Mouse (Mus musculus): Measurements from ENCODE around the gene Prmt9.

Gene Prmt9

DNA sequence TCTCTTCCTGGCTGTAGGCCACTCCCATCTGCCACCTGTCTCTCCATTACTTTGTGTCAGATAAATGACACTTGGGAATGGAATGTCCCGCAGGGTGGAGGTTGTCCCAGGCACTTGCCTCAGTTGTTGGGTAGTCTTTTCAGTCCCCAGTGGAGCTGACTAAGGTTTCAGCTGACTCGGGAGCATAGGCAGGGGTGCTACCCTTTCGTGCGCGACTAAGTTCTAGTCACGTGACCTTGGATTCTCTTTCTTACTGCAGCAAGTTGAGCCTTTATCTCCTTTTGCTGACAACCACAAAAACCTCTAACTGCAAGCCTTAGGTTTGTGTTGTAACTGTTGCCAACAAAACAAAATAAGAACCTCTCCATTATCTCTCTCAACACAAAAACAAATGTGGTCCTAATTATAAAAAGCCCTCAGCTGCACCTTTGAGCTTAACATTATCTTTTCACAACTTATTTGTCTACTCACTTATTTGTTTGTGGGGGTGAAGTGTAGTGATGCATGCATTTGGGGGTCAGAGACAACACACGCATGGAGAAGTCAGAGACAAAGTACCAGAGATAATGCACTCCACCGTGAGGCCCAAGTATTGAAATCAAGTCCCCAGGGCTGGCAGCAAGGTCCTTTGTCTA, 14.7 kb upstream of the Prmt9 start:
- no peak for DNase-seq (ENCODE audit: low read depth, low spot score)

DNA sequence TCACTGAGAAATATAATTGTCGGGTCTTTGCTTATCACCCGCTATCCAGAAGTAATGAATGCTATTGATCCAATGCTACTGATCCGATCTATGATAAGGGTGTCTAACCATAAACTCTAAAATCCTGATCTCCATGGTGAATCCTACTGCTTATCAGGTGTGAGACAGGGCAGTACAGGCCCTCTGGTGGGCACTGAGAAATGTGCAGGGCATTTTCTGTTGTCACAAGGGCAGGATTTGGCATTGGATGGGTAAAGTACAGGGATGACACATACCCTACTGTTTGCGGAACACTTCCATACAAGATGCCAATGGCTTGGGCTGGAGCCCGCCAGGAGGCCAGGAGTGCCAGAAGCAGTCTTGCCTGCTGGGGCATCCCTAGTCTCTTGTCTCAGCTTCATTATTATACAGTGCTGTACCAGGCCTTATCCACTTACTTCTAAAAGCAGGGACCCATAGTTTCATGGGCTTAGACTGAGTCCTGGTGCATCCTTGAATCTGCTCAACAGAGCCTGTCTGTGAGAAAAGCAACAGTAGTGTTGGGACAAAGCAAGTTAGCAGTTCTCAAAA, 14.1 kb upstream of the Prmt9 start:
- no peak for DNase-seq (ENCODE audit: low read depth, low spot score)

DNA sequence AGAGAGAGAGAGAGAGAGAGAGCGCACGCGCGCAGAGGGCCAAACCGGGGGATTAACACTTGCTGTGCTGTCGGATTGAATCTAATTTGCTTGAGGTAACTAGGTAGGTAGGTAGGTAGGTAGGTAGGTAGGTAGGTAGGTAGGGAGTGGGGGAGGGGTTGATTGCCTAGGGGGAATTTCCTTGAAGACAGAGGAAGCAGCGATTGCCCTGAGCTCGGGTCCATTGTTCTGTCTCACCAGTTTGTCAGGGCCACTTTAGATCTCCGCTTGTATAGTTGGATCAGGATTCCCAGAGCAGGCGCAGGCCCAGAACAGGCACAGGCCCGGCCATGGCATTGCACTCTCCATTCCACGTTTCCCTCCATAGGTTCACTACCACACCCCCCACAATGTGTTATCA, 12.4 kb upstream of the Prmt9 start:
- DNase-seq (ENCODE audit: low read depth, low spot score), result no peak

DNA sequence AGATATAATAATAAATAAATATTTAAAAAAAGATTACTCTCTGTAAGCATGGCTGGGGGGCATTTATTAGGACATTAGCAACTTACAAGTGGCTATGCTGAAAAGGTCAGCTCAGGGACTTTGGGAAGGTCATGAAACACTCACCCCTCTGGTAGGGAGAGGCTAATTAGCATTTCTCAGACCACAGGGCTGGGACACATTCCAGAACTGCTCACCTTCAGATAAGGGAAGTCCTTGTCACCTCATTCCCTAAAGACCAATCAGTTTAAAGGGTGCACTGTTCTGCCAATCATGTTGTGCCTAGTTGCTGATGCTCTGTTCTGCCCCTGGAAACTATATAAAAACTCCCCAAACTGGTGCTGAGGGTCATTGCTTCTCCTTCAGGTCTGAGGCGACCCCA, 10.9 kb upstream of the Prmt9 start:
- no peak for DNase-seq (ENCODE audit: low read depth, low spot score)

DNA sequence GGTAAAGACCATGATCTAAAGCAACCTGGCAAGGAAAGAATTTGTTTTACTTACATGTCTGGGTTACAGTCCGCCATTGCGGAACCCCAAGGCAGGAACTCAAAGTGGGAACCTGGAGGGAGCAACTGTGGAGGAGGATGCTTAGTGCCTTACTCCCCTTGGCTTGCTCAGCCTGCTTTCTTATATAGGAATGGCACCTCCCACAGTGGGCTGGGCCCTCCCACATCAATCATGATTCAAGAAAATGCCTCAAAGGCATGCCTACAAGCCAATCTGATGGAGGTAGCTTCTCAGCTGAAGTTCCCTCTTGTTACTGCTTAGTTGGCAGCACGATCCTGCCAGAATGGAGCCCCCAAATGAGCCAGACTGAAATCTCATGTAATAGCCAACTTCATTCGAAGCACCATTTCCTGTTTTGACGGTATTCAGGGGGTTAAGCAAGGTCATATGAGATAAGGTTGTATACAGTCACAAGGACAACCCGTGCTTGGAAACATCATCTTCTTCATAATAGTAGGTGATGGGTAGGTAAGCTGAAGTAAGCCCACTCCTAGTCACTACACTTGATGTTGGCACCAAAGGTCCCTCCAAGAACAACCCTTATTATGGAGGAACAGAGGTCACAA, 5.9 kb upstream of the Prmt9 start:
- DNase-seq (ENCODE audit: low read depth, low spot score), result no peak

DNA sequence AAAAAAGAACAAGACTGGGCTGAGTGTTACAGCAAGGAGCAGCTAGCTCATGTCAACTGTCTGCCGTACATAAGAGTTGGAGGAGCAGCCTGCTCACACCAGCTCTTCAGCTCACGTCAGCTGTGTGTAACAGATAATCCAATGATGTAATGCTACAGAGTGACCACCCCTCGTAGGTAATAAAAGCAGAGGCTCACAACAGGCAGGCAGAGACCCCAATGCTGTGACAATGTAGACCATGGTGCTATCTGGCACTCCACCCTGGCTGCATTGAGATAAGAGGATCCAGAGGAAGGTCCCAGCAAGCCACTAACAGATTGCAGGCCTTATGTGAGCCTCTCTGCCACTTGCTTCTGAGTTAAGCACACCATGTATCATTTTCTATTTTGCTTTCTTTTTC, 4.8 kb upstream of the Prmt9 start:
- no peak for DNase-seq (ENCODE audit: low read depth, low spot score)

DNA sequence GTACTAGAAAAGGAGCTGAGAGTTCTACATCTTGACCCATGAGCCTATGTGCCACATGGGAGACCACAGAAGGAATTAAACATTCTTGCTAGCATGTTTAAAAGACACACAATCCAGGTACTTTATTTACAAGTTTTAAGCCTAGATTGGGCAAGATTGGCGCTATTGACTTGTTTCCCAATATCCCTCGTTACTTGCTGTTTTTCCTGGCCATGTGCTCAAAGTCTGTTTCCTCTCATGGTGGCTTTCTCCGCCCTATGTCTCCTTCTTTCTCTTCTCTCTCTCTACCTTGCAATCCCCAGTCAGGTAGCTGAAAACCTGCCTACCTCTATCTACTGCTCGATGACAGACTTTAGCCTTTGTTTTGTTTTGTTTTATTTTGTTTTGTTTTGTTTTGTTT, 3.6 kb upstream of the Prmt9 start:
- no peak for DNase-seq (ENCODE audit: low read depth, low spot score)

DNA sequence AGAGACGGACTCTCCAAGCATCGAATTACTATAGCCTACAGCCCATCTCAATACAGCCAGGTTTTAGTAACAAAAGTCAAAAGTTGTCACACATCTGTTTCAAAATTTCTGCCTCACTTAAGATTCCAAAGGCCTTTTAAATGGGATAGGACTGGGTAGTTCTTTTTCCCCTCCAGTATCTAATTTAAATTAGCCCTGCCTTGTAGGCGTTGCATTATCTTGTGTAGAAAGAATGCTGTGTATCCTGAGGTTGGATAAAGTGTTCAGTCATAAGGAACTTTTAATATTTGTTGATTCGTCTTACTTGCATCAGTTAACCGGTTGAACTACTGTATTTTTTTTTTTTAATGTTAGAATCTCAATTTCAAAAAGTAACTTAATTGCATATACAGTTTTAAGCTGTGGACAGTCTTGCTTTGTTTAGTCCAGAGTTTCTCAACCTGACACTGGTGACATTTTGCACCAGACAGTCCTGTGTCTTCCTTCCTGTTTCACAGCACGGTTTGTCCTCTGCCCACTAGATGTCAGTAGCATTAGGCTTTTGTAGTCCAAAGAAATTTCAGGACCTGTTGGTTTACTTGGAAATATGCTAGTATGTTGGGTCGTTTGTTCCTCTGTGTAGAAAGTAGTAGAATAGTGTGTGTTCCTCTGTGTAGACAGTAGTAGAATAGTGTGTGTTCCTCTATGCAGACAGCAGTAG, 834 bp downstream of the Prmt9 start:
- DNase-seq (ENCODE audit: low read depth, low spot score), result peak; percentile 10

DNA sequence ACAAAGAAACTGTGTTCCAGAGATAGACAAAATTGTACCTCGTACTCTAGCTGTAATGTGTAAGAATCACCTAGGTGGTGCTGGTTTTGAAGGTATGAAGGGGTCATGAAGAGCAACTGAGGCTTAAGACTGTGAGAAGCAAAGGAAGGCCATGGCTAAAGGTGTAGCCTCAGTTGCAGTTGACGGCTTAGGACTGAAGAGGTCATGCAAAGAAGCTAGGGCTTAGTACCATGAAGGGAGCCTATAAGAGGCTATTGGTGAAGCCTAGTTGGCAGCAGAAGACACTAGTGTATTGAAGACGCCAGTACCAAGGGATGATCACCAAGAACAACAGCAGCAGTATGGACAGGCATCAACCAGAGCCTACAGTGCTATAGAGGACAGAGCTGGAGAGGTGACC, 3.3 kb downstream of the Prmt9 start:
- no peak for DNase-seq (ENCODE audit: low read depth, low spot score)

DNA sequence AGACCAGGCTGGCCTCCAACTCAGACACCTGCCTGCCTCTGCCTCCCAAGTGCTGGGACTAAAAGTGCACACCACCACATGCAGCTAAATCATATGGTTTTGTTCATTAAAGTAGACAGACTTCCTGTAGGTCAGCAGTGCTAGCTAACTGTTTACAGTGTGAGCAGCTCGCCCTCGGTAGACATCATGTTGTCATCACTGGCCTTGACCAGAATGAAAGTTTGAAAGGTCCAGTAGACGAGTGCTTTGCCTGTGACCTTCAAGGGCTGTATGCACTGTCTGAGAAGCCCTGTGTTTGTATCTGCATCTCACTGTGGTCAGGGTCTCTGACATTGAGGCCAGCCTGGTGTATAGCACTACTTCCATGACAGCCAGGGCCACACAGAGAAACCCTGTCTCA, 12.2 kb downstream of the Prmt9 start:
- no peak for DNase-seq (ENCODE audit: low read depth, low spot score)

DNA sequence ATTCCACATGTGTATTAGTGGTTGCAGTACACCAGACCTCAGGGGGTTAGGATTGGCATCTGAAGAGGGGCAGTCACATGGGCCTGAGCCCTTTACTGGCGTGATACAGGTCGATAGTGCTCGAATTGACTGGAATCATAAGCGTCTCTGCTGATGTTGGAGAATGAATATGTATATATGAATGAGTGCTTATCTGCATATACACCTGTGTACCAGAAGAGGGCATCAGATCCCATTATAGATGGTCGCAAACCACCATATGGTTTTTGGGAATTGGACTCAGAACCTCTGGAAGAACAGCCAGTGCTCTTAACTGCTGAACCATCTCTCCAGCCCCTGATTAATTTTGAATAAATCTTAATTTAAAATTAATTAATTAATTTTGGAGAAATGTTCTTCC, 25.0 kb downstream of the Prmt9 start:
- DNase-seq (ENCODE audit: low read depth, low spot score), result no peak

DNA sequence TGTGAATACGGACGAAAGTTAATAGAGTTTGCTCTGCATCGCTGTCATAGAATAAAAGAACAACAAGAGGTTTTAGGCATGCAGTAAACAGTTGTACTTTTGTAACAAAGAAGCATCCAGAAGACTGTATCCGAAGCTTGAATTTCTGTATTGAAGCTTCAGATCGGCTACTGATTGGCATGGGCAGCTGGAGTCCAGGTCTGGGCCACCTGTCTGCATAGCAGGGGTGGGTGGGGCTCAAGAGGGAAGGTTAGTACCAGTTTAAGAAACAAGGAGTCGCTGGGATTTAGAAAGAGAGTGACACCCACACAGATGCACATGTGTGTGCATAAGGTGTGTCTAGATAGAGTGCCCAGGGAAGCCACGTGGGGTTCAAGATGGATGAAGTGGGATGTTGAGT, 28.5 kb downstream of the Prmt9 start:
- DNase-seq (ENCODE audit: low read depth, low spot score), result no peak

DNA sequence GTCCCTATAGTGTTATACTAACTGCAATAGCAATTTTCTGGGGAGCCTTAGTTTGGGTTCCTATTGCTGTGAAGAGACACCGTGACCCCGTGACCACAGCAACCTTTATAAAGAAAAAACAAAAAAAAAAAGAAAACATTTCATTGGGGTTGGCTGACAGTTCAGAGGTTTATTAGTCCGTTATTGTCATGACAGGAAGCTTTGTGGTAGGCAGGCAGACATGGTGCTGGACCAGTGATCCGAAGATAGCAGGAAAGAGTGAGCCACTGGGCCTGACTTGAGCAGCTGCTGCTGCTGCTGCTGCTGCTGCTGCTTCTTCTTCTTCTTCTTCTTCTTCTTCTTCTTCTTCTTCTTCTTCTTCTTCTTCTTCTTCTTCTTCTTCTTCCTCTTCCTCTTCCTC, 35.0 kb downstream of the Prmt9 start:
- no peak for DNase-seq (ENCODE audit: low read depth, low spot score)

DNA sequence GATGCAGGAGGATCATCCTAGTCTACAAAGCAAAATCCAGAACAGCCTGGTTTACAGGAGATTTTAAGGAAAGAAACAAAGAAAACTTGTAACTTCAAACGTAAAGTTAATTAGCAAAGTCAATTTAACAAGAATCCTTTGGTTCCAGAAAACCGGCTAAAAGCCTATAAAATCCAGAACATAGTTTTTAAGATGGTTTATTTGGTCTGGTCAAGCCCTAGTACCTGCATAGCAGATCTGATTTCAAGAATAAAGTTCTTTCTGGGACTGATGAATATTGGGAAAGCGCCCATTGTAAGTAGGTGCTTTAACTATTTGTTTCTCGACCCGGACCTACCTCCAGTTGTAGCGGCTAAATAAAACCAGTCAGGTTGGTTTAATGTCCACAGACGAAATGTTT, 60.4 kb downstream of the Prmt9 start:
- DNase-seq (ENCODE audit: low read depth, low spot score), result no peak

DNA sequence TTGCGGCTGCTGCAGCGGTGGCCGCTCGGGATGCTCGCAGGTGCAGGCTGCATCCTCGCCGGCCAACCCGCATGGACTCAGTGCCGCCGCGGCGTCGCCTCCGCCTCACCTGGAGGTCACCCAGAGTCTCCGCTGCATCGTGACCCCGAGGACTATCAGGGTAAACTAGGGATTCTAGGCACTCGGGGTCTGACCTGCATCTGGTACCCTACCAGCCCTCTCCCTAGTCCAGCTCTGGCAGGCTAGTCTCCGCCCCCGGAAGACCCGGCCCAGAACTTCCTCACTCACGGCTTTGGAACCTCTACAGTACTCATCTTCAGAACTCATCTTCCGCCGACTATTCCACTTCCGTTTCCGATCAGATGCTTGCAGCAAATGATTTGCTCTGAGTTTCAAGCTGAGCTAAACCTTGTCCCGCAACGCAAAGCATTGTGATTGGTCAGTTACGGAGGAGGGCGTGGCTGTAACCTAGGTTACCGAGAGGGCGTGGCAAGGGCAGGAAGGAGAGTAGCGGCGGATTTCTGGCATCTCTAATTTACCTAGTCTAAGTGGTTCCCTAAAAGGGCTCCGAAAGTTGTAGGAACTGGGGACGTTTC, 61.3 kb downstream of the Prmt9 start, which contains the start of gene Tmem184c:
TSS of gene Tmem184c (minus strand) at position 325 of the 596 bp plus-strand sequence.
- DNase-seq (ENCODE audit: low read depth, low spot score), result peak; percentile 96

DNA sequence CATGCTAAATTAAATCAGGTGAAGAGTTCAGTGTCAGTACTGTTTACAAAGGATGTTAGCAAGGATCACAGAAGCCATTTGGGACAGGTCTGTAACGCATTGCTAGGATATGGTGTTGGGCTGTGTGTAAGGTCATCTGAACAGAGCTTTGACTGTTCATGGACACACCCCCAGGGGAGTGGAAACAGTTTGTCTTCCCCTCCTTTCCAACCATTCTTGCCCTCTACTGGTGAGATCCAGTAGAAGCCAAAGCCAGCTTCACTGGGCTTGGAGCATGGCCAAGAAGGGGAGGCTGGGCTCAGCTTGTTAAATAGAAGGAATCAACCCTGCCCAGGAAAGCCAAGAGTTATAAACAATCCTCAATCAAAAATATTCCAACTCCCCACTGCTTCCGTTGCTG, 68.7 kb downstream of the Prmt9 start:
- DNase-seq (ENCODE audit: low read depth, low spot score), result peak; percentile 26

DNA sequence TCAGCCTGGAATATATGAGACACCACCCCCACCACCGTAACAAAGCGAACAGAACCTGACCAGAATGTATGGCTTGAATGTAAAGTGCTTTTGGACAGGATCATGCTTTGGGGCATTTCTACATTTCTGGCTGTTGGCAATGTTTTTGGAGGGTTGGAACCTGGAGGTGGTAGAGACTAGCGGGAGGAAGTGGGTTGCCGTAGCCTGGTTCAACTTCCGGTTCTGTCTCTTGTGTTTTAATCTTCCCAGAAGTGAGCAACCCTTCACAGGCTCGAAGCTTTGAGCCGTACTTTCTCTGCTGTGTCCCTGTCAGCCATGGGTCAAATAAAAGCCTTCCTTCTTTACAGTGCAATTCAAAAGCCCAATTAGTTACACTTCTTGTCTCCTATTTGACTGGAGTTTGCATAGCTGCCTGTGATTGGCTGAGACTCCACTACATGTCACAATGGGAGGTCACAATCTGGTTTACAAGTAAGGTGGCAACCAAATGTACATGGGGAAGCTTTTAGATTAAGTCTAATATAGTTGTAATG, 74.5 kb downstream of the Prmt9 start:
- DNase-seq (ENCODE audit: low read depth, low spot score), result no peak

DNA sequence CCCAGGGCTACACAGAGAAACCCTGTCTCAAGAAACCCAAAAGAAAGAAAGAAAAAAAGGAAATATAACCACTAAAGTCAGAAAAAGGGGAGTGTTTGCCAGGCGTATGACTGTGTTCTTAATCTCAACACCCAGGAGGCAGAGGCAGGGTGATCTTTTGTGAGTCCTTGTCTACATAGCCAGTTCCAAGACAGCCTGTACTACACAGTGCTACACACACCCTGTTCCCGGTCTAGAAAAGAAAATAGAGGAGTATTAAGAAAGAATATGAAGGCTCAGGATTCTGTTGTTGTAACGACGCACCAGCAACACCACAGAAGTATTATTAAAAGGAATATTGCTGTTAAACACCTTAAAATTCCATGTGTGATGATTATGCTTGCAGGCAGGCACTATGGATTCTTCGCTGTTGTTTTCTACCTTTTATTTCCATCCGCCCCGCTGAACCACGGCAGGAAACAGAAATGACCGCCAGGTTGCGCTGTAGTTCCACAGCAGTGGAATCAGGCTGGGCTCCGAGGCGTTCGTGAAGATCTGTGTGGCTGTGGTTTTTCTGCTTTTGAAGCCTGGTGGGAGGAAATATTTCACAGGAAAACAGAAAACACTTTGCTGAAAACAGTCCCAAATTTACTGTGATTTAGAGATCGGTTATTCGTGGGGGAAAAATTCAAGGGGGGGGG, 80.8 kb downstream of the Prmt9 start:
- peak; percentile 89 for DNase-seq (ENCODE audit: low read depth, low spot score)

DNA sequence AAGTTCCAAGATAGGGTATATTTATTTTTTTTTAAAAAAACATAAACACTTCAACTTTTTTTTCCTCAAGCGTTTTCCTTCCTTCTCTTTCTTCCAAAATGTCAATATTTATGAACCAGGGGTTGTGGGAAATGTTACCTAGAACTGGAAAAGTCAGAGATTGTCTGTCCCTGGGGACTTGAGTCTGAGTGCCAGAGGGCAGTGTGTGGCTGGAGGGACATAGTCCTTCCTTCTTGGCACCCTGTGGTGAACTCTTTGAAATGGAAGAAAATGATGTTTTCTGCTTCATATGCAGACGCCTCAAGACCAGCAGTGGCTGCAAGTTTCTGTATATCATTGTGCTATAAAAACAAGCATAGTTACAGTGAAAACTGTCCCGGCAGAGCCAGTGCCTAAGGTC, 81.5 kb downstream of the Prmt9 start:
- DNase-seq (ENCODE audit: low read depth, low spot score), result no peak

Data from forelimb bud, embryonic 11.5 days (tissue).